Comparison of ENCODE assay signal across 9 mouse cellular contexts in the genomic region with DNA sequence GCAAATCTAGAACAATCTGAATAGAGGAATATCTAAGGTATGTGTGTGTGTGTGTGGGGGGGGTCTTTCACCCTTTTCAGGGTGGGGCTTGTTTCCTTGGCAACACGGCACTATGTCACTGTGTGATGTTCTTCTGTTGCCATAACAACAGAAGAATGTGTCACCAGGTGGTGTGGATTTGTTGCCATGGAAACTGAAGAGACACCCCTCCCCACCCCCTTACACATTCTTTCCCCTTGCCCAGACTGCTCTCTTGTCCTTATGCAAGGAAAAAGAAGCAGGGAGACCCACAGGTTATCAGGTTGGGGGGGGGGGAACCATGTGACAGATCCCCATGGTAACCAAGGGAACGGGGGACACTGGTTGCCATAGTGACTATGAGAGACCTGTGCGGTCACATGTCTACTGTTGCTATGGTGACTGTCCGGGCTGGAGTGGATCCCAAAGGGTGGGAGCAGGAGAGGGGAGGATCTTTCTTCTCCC. TPM values are rescaled to one million over a fixed set of nuclear protein-coding genes. Genes with fewer than 3 reads are reported as not detected.
DNase-seq lines count a peak whose midpoint lies in the region; ATAC-seq lines count a peak whose summit lies in the region.
"Had no signal": no experiment of that assay in that cellular context is flagged by ENCODE, and none has a peak within 500 bp of the region (broad histone marks: within the 10 kb centered on the region; RNA-seq: fewer than 3 reads in every experiment).

No protein-coding gene starts in this region.

- H3K4me3 ChIP-seq in lung, embryonic 15.5 days = no peak overlapping the region
- no peak overlapping the region for H3K4me3 ChIP-seq in hindbrain, embryonic 12.5 days

- 0 out of 2 replicates have a peak overlapping the region, but pooled peaks have one; percentile 1 for H3K27ac ChIP-seq in lung, embryonic 15.5 days
- peak overlapping the region; percentile 93 for H3K27ac ChIP-seq in hindbrain, embryonic 12.5 days

- no peak for DNase-seq in lung, postnatal 25 days (ENCODE audit: low spot score)
- peak; percentile 88 for DNase-seq in left cerebral cortex, postnatal 4 days
- peak; percentile 76 to 79 for DNase-seq in right cerebral cortex, adult 2 months (ENCODE audit: low spot score in 2 of 2)
- no peak for DNase-seq in thymus, postnatal 0 days (ENCODE audit: low spot score)
- no peak for DNase-seq in T-cell, adult 2 months (ENCODE audit: low spot score)
- no peak for DNase-seq in adrenal gland, adult 2 months

- H3K4me1 ChIP-seq in lung, embryonic 15.5 days = peaks cover 70% of the 10 kb centered on the region
- H3K4me1 ChIP-seq in hindbrain, embryonic 12.5 days = peaks cover 76% of the 10 kb centered on the region

- H3K4me2 ChIP-seq in lung, embryonic 15.5 days = no peak overlapping the region
- peak overlapping the region; percentile 97 for H3K4me2 ChIP-seq in hindbrain, embryonic 12.5 days (replicated peaks)

- ATAC-seq in lung, embryonic 15.5 days (ENCODE audit: borderline replicate concordance, extremely low read depth, low FRiP score, low TSS enrichment) = no peak
- peak; percentile 87 for ATAC-seq in hindbrain, embryonic 12.5 days (ENCODE audit: low FRiP score)

- peaks cover 25% of the 10 kb centered on the region; the same call in 1 of the 2 replicates for H3K27me3 ChIP-seq in lung, embryonic 15.5 days
- H3K27me3 ChIP-seq in hindbrain, embryonic 12.5 days = peaks cover 13% of the 10 kb centered on the region

- no peaks in the 10 kb centered on the region for H3K36me3 ChIP-seq in lung, embryonic 15.5 days
- H3K36me3 ChIP-seq in hindbrain, embryonic 12.5 days = no peaks in the 10 kb centered on the region

- H3K9me3 ChIP-seq in lung, embryonic 15.5 days = no peaks in the 10 kb centered on the region
- H3K9me3 ChIP-seq in hindbrain, embryonic 12.5 days (replicated peaks) = no peaks in the 10 kb centered on the region

- WGBS in lung, embryonic 15.5 days = 24% methylated on average over 4 of the region's 4 CpGs
- WGBS in hindbrain, embryonic 12.5 days = 16% methylated on average over 4 of the region's 4 CpGs

- H3K9ac ChIP-seq in lung, embryonic 15.5 days = no peak overlapping the region
- no peak overlapping the region for H3K9ac ChIP-seq in hindbrain, embryonic 12.5 days

- intact Hi-C loops in left cerebral cortex, postnatal 4 days (cut with DNase I) = loop anchor here (5.0 kb wide), 1 partner anchor 74 kb away; no protein-coding TSS in a partner anchor

RNA-seq across cellular contexts. Expression of a gene that starts 5.4 kb away (rescaled TPM):
- polyA plus RNA-seq in lung, embryonic 15.5 days (2015; fragmentation: Nextera tagmentation; extraction: Ambion mirVana) = 7.3 and 7.7 TPM in 2 replicates
- 19.1 and 21.4 TPM in 2 replicates for polyA plus RNA-seq in hindbrain, embryonic 12.5 days (2016; fragmentation: Nextera tagmentation; extraction: Ambion mirVana)
- total RNA-seq in left cerebral cortex, postnatal 4 days (2021) = 100 to 1,000 TPM; 180 to 184 TPM
- polyA plus RNA-seq in thymus, postnatal 0 days (2015; fragmentation: Nextera tagmentation; extraction: Ambion mirVana) = 0.21 and 0.23 TPM in 2 replicates
- under 1 TPM; 0.61 to 0.69 TPM for total RNA-seq in adrenal gland, adult 2 months (2021)
- polyA plus RNA-seq in adrenal gland, adult 2 months (2012; rRNA removed) = 2.7 and 3.5 TPM in 2 replicates
- total RNA-seq: neutrophil, adult 5-6 weeks had no signal

RNA-seq across cellular contexts. Expression of a gene that starts 17.4 kb away (rescaled TPM):
- polyA plus RNA-seq in lung, embryonic 15.5 days (2015; fragmentation: Nextera tagmentation; extraction: Ambion mirVana) = 0.06 and 0.31 TPM in 2 replicates
- polyA plus RNA-seq in hindbrain, embryonic 12.5 days (2016; fragmentation: Nextera tagmentation; extraction: Ambion mirVana) = 0.08 TPM in 1 of 2 replicates, not detected in the other
- 1 to 10 TPM; 2.0 to 2.4 TPM for total RNA-seq in left cerebral cortex, postnatal 4 days (2021)
- 0.09 TPM in 1 of 2 replicates, not detected in the other for polyA plus RNA-seq in thymus, postnatal 0 days (2015; fragmentation: Nextera tagmentation; extraction: Ambion mirVana)
- not detected for total RNA-seq in adrenal gland, adult 2 months (2021)
- not detected in 2 replicates for polyA plus RNA-seq in adrenal gland, adult 2 months (2012; rRNA removed)
- total RNA-seq: neutrophil, adult 5-6 weeks had no signal

RNA-seq across cellular contexts. Expression of a gene that starts 31.2 kb away (rescaled TPM):
- 16.8 and 17.3 TPM in 2 replicates for polyA plus RNA-seq in lung, embryonic 15.5 days (2015; fragmentation: Nextera tagmentation; extraction: Ambion mirVana)
- 1.7 and 2.5 TPM in 2 replicates for polyA plus RNA-seq in hindbrain, embryonic 12.5 days (2016; fragmentation: Nextera tagmentation; extraction: Ambion mirVana)
- total RNA-seq in left cerebral cortex, postnatal 4 days (2021) = 1 to 10 TPM; 1.3 to 1.5 TPM
- 0.78 and 0.91 TPM in 2 replicates for polyA plus RNA-seq in thymus, postnatal 0 days (2015; fragmentation: Nextera tagmentation; extraction: Ambion mirVana)
- total RNA-seq in adrenal gland, adult 2 months (2021) = 10 to 100 TPM; 23.3 to 40.4 TPM
- polyA plus RNA-seq in adrenal gland, adult 2 months (2012; rRNA removed) = 23.0 and 25.5 TPM in 2 replicates

RNA-seq across cellular contexts. Expression of a gene that starts 52.9 kb away (rescaled TPM):
- 4.6 and 5.4 TPM in 2 replicates for polyA plus RNA-seq in lung, embryonic 15.5 days (2015; fragmentation: Nextera tagmentation; extraction: Ambion mirVana)
- polyA plus RNA-seq in hindbrain, embryonic 12.5 days (2016; fragmentation: Nextera tagmentation; extraction: Ambion mirVana) = 4.2 and 5.2 TPM in 2 replicates
- 1 to 10 TPM in 1 of 2 experiments, under 1 TPM in 1; 0.82 to 2.2 TPM for total RNA-seq in left cerebral cortex, postnatal 4 days (2021)
- polyA plus RNA-seq in thymus, postnatal 0 days (2015; fragmentation: Nextera tagmentation; extraction: Ambion mirVana) = 0.14 and 0.17 TPM in 2 replicates
- total RNA-seq in adrenal gland, adult 2 months (2021) = 1 to 10 TPM; 3.8 to 6.7 TPM
- polyA plus RNA-seq in adrenal gland, adult 2 months (2012; rRNA removed) = 0.49 and 0.84 TPM in 2 replicates
- total RNA-seq: neutrophil, adult 5-6 weeks had no signal

Comparison
In these comparisons a context has a peak if more than half of its experiments do, and no peak if none do; other contexts are left out.
1. DNase-seq: peak in left cerebral cortex, postnatal 4 days (single experiment) and right cerebral cortex, adult 2 months (2 of 2); none in lung, postnatal 25 days (single experiment), thymus, postnatal 0 days (single experiment), T-cell, adult 2 months (single experiment) and adrenal gland, adult 2 months (single experiment).